Mouse (Mus musculus) gastrocnemius, postnatal 4 days (tissue): ENCODE results near the gene Thoc3. TPM values are rescaled to one million over a fixed set of nuclear protein-coding genes. Genes with fewer than 3 reads are reported as not detected.

Source experiments
- DNase-seq, 2 experiments: peaks; one replicate each; pipeline ENCODE4 v3.0.0; 2021 to 2022; ENCODE audit warnings: low spot score in 2 of 2, mixed read lengths in 2 of 2
- total RNA-seq, 2 experiments: library from RNA; stranded (reverse); gene quantifications; 2 replicates each; pipeline ENCODE4 v1.2.3; 2021

The Thoc3 gene
- total RNA-seq, 2 experiments from 2014 or later, result 28.0 to 29.7 TPM

DNA sequence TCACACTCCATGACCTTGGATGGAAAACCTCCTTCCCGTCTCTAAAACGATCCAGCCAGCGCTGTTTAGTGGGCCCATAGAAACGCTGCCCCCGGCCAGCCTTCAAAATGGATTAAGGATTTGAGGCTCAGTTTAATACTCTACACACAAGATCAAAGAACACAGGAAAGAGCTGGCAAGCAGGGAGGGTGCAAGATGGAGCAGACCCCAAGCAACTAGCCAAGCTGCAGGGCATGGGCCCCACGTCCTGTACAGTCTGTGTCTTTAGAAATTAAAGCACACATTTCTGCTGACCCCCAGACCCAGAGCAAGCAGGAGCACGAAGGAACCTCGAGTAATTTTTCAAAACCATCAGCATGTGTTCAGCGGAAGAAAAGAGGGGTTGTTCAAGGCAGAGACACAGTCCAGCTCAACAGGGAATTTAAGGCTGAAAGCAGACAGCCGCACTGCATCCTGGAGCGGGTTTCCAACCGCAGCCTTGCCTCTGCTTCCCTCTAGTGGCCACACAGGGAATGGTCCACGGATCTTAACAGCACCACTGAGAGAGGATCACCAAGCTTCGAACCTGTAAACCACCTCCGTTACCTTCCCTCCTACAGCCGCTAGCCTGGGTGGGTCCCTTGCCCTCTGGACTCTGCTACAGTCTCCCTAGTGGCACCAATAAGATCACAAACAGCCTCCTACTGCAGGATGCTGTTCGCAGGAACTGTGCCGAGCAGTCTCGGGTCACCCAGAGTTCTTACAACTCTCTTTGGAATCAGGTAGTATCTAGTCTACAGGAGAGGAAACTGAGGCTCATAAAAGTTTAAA lies 21.8 kb downstream of the Thoc3 start:
- peak; percentile 65 to 78 for DNase-seq

- DNase-seq, result no peak
Observed at GRCm38 (mm10) chr13:54443693-54444092, 25.0 kb downstream of the Thoc3 start.

DNA sequence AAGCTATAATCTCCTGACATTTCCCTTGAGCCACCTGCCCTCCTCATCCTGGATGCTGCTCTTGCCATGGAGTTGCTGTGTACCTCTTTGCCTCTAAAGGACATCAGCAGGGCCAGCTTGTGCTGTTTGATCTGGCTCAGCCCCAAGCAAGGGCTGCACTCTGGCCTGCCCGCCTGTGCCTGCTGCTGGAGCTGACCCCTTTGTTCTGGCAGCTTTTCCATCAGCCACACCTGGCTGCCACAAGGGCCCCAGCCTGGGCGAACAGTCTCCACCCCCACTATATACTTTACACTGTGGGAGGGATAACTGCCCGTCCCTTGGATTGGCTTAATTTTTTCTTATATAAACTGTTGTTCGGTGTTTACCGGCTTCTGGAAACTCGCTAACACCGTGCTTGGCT lies 28.7 kb downstream of the Thoc3 start:
- no peak for DNase-seq

DNA sequence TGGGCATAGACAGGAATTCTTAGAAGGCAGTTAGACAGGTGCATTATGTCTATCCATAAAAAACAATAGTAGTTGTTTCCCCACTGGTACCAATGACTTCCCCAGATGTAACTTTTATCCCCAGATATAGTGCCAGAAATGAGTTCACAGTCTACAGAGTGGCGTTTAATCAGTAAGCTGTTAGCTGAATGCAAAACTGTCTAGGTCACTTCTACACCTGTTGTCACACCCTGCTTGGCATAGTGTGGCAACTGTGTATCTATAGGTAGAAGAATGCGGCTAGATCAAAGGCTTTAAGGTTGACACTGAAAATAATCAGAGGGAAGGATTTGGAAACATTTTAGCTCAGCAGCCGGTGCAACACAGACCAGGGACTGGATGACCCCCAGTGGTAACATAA lies 29.8 kb downstream of the Thoc3 start:
- DNase-seq, result no peak

DNA sequence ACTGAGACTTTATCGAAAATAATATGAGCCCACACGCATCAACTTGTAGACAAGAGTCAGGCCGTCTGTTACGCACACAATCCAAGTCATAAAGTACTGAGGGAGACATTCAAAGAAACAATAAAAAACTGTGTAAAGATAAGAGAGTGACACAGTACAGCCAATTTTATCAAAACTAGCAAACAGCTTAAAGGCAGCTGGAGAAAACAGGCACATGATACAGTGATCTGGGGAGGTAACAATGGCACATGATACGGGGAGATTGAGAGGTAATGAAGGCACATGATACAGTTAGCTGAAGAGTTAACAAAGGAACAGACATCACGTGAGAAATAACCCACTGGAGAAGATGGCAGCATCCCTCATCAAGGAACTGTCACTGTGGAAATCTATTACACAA lies 31.6 kb downstream of the Thoc3 start:
- no peak for DNase-seq

- no peak for DNase-seq
Observed at GRCm38 (mm10) chr13:54436666-54437065, 32.0 kb downstream of the Thoc3 start.

- DNase-seq, result no peak
Observed at GRCm38 (mm10) chr13:54431161-54431560, 37.5 kb downstream of the Thoc3 start.

DNA sequence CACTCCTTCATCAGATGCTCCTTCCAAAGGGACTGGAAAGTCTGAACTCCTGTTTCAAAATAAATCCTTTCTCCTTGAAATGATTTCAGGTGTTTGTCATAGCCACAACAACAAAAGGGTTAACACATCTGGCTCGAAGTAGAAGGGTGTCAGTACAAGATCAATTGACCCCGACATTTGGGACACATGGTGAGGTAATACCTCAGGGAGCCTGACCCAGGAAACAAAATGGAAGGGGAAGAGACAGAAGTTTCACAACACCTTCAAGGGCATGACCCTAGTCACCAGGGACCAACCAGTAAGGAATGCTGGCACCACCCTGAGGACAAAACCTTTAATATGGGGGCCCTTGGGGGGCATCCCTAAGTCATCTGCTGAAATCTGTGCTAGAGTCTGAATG lies 38.6 kb downstream of the Thoc3 start:
- no peak for DNase-seq

- DNase-seq, result no peak
Observed at GRCm38 (mm10) chr13:54428771-54429170, 39.9 kb downstream of the Thoc3 start.

GRCm38 (mm10) chr13:54426781-54427655 lies 41.6 kb downstream of the Thoc3 start:
- DNase-seq, result no peak

DNA sequence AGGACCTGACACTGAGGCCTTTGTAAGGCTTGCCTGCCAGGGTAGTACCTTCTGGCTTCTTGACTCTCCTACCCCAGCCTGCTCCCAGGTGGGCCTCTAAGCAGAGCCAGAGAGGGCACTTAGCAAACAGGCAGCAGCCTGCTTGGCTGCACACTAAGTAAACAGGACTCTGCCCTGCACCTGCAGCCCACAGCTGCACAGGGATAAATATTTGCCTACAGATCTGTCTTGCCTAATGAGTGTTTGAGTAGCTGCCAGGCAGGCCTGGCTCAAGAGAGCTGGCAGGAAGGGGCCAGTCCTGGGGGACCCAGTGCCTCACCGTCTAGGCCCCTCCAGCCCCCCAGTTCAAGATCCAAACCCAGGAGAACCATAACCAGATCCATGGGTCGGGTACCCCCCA lies 43.4 kb downstream of the Thoc3 start:
- DNase-seq, result no peak

DNA sequence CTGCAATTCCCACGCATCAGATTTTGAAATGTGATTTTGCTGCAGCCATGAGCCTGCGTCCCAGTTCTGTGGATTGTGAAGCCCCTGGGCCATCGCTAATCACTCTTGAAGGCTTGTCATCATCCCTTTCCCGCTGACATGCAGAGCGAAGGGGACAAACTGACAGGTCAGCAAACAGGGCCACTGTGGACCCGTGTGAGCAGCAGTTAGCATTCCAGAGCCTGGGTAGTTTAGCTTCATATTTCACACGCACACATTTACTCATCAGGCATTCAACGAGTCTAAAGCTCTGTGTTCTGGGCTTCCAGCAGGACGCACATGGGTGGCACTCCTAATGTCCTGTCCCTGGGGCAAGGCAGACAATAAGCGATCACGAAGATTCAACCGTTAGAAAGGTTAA lies 48.4 kb downstream of the Thoc3 start:
- DNase-seq, result no peak

DNA sequence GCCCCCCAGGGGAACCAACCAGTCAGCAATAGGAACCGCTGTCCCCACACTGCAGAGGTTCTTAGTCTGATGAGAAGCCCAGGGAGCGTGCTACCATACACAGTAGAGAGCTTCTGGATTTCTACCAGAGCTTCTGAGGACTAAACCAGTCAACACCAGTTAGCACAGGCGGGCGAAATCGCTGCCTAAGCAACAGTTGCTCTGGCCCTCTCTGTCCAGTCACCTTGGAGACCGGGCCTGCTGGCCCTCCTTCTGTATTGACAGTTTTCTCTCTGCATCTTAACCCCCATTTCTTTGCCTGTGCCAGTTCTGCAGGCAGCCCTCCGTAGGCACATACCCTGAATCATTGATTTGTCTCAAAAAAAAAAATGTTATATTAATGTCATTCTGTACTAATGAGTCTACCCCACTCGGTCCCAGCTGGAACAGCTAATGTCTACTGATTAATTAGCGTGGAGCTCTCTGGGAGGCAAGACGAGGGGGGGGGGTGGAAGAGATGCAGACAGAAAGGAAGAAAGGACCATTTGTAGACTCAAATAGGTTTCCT lies 49.8 kb downstream of the Thoc3 start:
- no peak for DNase-seq

GRCm38 (mm10) chr13:54415059-54415458 lies 53.6 kb downstream of the Thoc3 start:
- no peak for DNase-seq

- no peak for DNase-seq
Observed at GRCm38 (mm10) chr13:54412721-54413120, 55.9 kb downstream of the Thoc3 start.

DNA sequence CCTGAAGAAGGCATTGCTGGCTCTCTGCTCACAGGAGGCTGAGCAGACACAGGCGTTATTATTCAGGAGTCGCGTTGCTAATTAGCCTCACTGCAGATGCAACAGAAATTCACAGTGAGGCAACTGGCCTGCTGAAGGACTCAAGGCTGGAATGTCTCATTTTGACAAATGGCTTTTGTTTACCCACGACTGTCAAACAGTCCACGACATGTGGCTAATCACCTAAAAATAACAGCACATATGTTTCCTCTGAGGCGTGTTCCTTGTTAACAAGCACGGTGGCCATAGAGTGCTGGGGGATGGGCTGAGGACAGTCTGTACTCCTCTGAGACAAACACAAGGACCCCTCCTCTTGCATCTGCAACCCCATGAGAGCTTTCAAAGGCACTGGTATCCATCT lies 56.4 kb downstream of the Thoc3 start:
- DNase-seq, result no peak

- DNase-seq, result no peak
Observed at GRCm38 (mm10) chr13:54411656-54412055, 57.0 kb downstream of the Thoc3 start.

Other genes with a start within 250 kb of the Thoc3 start
- 10 to 100 TPM; 12.8 to 13.4 TPM for gene Cplx2, start 97.5 kb downstream of the Thoc3 start, total RNA-seq
- 1 to 10 TPM; 8.0 to 8.2 TPM for gene Simc1, start 34.9 kb upstream of the Thoc3 start, total RNA-seq
- 10 to 100 TPM; 87.7 to 93.8 TPM for gene 4833439L19Rik, start 96.6 kb upstream of the Thoc3 start, total RNA-seq
- gene Arl10, start 106.2 kb upstream of the Thoc3 start, total RNA-seq, result 1 to 10 TPM; 9.8 TPM
- 10 to 100 TPM; 25.6 to 30.0 TPM for gene Nop16, start 121.2 kb upstream of the Thoc3 start, total RNA-seq
- 100 to 1,000 TPM in 1 of 2 experiments, 10 to 100 TPM in 1; 96.9 to 105 TPM for gene Higd2a, start 121.4 kb upstream of the Thoc3 start, total RNA-seq
- gene Cltb, start 142.5 kb upstream of the Thoc3 start, total RNA-seq, result 10 to 100 TPM; 69.2 to 72.3 TPM
- gene Faf2, start 152.9 kb upstream of the Thoc3 start, total RNA-seq, result 10 to 100 TPM; 34.9 to 41.0 TPM
- 10 to 100 TPM; 50.3 to 51.0 TPM for gene Rnf44, start 225.1 kb upstream of the Thoc3 start, total RNA-seq
- under 1 TPM; 0.07 to 0.08 TPM for gene Cdhr2, start 232.6 kb upstream of the Thoc3 start, total RNA-seq